Mouse (Mus musculus) bone marrow macrophage, adult 2 months (primary cell): ENCODE measurements around the gene Fbxl3.

Source experiments
- CTCF ChIP-seq: IDR thresholded peaks from 2 replicates; pipeline ENCODE4 v1.5.1; 2012; ENCODE audit warnings: low read depth, mild to moderate bottlenecking, low read length, moderate library complexity
- POLR2A ChIP-seq: IDR thresholded peaks from 2 replicates; pipeline ENCODE4 v1.6.1; 2012; ENCODE audit warnings: mild to moderate bottlenecking, low read depth, low read length, borderline replicate concordance

GRCm38 (mm10) chr14:103093236-103093635 lies 6.1 kb downstream of the Fbxl3 start:
- TF ChIP-seq CTCF: no peak
- TF ChIP-seq POLR2A: no peak
